Mouse (Mus musculus) heart, embryonic 16.5 days (tissue): ENCODE data around the gene Agbl4. TPM values are rescaled to one million over a fixed set of nuclear protein-coding genes. Genes with fewer than 3 reads are reported as not detected.

Experiments
- ATAC-seq: fragments of 200-750 bp; cut with Nextera tagmentation; replicated peaks from 2 replicates; pipeline ENCODE4 v1.8.0; 2017; ENCODE audit warnings: moderate number of reproducible peaks; ENCODE audit not compliant: insufficient read depth, low FRiP score; ENCODE audit errors: extremely low read depth
- H3K27ac ChIP-seq: fragments of 300-500 bp; sonication (generic); 2 replicates; pipeline ENCODE4 v1.5.1; 2014; ENCODE audit warnings: mild to moderate bottlenecking, low read length, control low read depth, moderate library complexity
- H3K27me3 ChIP-seq: fragments of 300-500 bp; sonication (generic); 2 replicates; pipeline ENCODE4 v1.6.1; 2014; ENCODE audit warnings: low read length, mixed read lengths; ENCODE audit not compliant: control insufficient read depth, insufficient read depth
- H3K36me3 ChIP-seq: fragments of 300-500 bp; sonication (generic); 2 replicates; pipeline ENCODE4 v1.6.1; 2014; ENCODE audit not compliant: control insufficient read depth, insufficient read depth
- H3K4me1 ChIP-seq: fragments of 300-500 bp; sonication (generic); 2 replicates; pipeline ENCODE4 v1.6.1; 2014; ENCODE audit warnings: low read length, mixed read lengths; ENCODE audit not compliant: control insufficient read depth, insufficient read depth
- H3K4me2 ChIP-seq: fragments of 300-500 bp; sonication (generic); 2 replicates; pipeline ENCODE4 v1.6.1; 2014; ENCODE audit warnings: low read depth, mild to moderate bottlenecking, control low read depth, low read length
- H3K4me3 ChIP-seq: fragments of 300-500 bp; sonication (generic); 2 replicates; pipeline ENCODE4 v1.5.1; 2014; ENCODE audit warnings: mild to moderate bottlenecking, control low read depth, low read length
- H3K9ac ChIP-seq: fragments of 300-500 bp; sonication (generic); 2 replicates; pipeline ENCODE4 v1.6.1; 2014; ENCODE audit warnings: low read length, control low read depth
- H3K9me3 ChIP-seq: fragments of 300-500 bp; sonication (generic); replicated peaks from 2 replicates; pipeline ENCODE4 v1.6.1; 2016; ENCODE audit warnings: low read length; ENCODE audit not compliant: control insufficient read depth
- WGBS: fragments of 180-500 bp; shearing (Covaris S2); extraction: QIAGEN DNeasy Blood & Tissue Kit; methylation state at CpG from one replicate; pipeline ENCODE4 v1.1.7; 2014; 5-methylcytosine and 5-hydroxymethylcytosine counted together
- polyA plus RNA-seq: library from polyadenylated mRNA; unstranded; fragments of >200 nt; fragmentation: Nextera tagmentation; extraction: Ambion mirVana; gene quantifications from 2 replicates; pipeline ENCODE4 v1.2.1, GENCODE M21; 2015

The Agbl4 gene
- polyA plus RNA-seq, 1 experiment from 2014 or later = 0.97 TPM

GRCm38 (mm10) chr4:111493750-111494404 lies 1096.4 kb downstream of the Agbl4 start:
- Histone ChIP-seq H3K4me1 (no peaks in the 10 kb centered on the region), H3K4me2 (no peak overlapping the region), H3K36me3 (no peaks in the 10 kb centered on the region), H3K4me3 (no peak overlapping the region), H3K27me3 (no peaks in the 10 kb centered on the region), H3K9me3 (no peaks in the 10 kb centered on the region), H3K27ac (no peak overlapping the region), H3K9ac (no peak overlapping the region)
- ATAC-seq = no peak
- WGBS = 56% methylated on average over 5 of the region's 5 CpGs

GRCm38 (mm10) chr4:111495949-111496348 lies 1098.5 kb downstream of the Agbl4 start:
- Histone ChIP-seq H3K4me3 (no peak overlapping the region), H3K9ac (no peak overlapping the region), H3K9me3 (no peaks in the 10 kb centered on the region), H3K27me3 (no peaks in the 10 kb centered on the region), H3K27ac (no peak overlapping the region), H3K36me3 (no peaks in the 10 kb centered on the region), H3K4me1 (no peaks in the 10 kb centered on the region), H3K4me2 (no peak overlapping the region)
- ATAC-seq = no peak
- WGBS = 3% methylated on average over 2 of the region's 2 CpGs

- 53% methylated on average over 3 of the region's 3 CpGs for WGBS
- no peaks in the 10 kb centered on the region for H3K9me3 ChIP-seq
- no peaks in the 10 kb centered on the region for H3K36me3 ChIP-seq
- no peak overlapping the region for H3K4me3 ChIP-seq
- H3K27me3 ChIP-seq = no peaks in the 10 kb centered on the region
- no peaks in the 10 kb centered on the region for H3K4me1 ChIP-seq
- no peak overlapping the region for H3K4me2 ChIP-seq
- no peak overlapping the region for H3K9ac ChIP-seq
- no peak for ATAC-seq
- H3K27ac ChIP-seq = no peak overlapping the region
Observed at GRCm38 (mm10) chr4:111498751-111499150, 1101.3 kb downstream of the Agbl4 start.

GRCm38 (mm10) chr4:111501441-111501840 lies 1104.0 kb downstream of the Agbl4 start:
- H3K9me3 ChIP-seq = no peaks in the 10 kb centered on the region
- H3K4me3 ChIP-seq = no peak overlapping the region
- no peak overlapping the region for H3K4me2 ChIP-seq
- no peak overlapping the region for H3K9ac ChIP-seq
- no peaks in the 10 kb centered on the region for H3K4me1 ChIP-seq
- no peaks in the 10 kb centered on the region for H3K27me3 ChIP-seq
- H3K27ac ChIP-seq = no peak overlapping the region
- no peak for ATAC-seq
- no peaks in the 10 kb centered on the region for H3K36me3 ChIP-seq
- 92% methylated on average over 1 of the region's 1 CpGs for WGBS

- no peak overlapping the region for H3K9ac ChIP-seq
- 49% methylated on average over 5 of the region's 5 CpGs for WGBS
- no peaks in the 10 kb centered on the region for H3K9me3 ChIP-seq
- H3K4me2 ChIP-seq = no peak overlapping the region
- H3K36me3 ChIP-seq = no peaks in the 10 kb centered on the region
- H3K27ac ChIP-seq = no peak overlapping the region
- no peaks in the 10 kb centered on the region; the same call in 1 of the 2 replicates for H3K27me3 ChIP-seq
- ATAC-seq = no peak
- no peak overlapping the region for H3K4me3 ChIP-seq
- H3K4me1 ChIP-seq = no peaks in the 10 kb centered on the region
Observed at GRCm38 (mm10) chr4:111502965-111503727, 1105.7 kb downstream of the Agbl4 start.

- no peaks in the 10 kb centered on the region; the same call in 1 of the 2 replicates for H3K27me3 ChIP-seq
- no peak overlapping the region for H3K27ac ChIP-seq
- no peak overlapping the region for H3K4me2 ChIP-seq
- 81% methylated on average over 2 of the region's 2 CpGs for WGBS
- ATAC-seq = no peak
- H3K4me1 ChIP-seq = no peaks in the 10 kb centered on the region
- no peaks in the 10 kb centered on the region for H3K36me3 ChIP-seq
- no peaks in the 10 kb centered on the region for H3K9me3 ChIP-seq
- no peak overlapping the region for H3K4me3 ChIP-seq
- no peak overlapping the region for H3K9ac ChIP-seq
Observed at GRCm38 (mm10) chr4:111504952-111505351, 1107.5 kb downstream of the Agbl4 start.

- 0 out of 2 replicates have a peak, but pooled peaks cover 7% of the 10 kb centered on the region for H3K4me1 ChIP-seq
- WGBS = 23% methylated on average over 2 of the region's 2 CpGs
- H3K4me2 ChIP-seq = no peak overlapping the region
- no peaks in the 10 kb centered on the region; the same call in 1 of the 2 replicates for H3K27me3 ChIP-seq
- H3K27ac ChIP-seq = no peak overlapping the region
- no peaks in the 10 kb centered on the region for H3K9me3 ChIP-seq
- H3K9ac ChIP-seq = no peak overlapping the region
- no peaks in the 10 kb centered on the region for H3K36me3 ChIP-seq
- H3K4me3 ChIP-seq = no peak overlapping the region
- no peak for ATAC-seq
Observed at GRCm38 (mm10) chr4:111510129-111510528, 1112.7 kb downstream of the Agbl4 start.

GRCm38 (mm10) chr4:111513921-111514320 lies 1116.5 kb downstream of the Agbl4 start:
- H3K27me3 ChIP-seq = no peaks in the 10 kb centered on the region
- ATAC-seq = no peak
- no peak overlapping the region for H3K27ac ChIP-seq
- H3K4me2 ChIP-seq = no peak overlapping the region
- no peaks in the 10 kb centered on the region for H3K9me3 ChIP-seq
- WGBS = 34% methylated on average over 3 of the region's 3 CpGs
- no peak overlapping the region for H3K9ac ChIP-seq
- no peaks in the 10 kb centered on the region for H3K36me3 ChIP-seq
- H3K4me1 ChIP-seq = 0 out of 2 replicates have a peak, but pooled peaks cover 7% of the 10 kb centered on the region
- H3K4me3 ChIP-seq = no peak overlapping the region

GRCm38 (mm10) chr4:111516136-111516535 lies 1118.7 kb downstream of the Agbl4 start:
- Histone ChIP-seq H3K27me3 (no peaks in the 10 kb centered on the region), H3K9me3 (no peaks in the 10 kb centered on the region), H3K36me3 (no peaks in the 10 kb centered on the region), H3K4me3 (no peak overlapping the region), H3K4me2 (no peak overlapping the region), H3K9ac (no peak overlapping the region), H3K27ac (no peak overlapping the region), H3K4me1 (0 out of 2 replicates have a peak, but pooled peaks cover 7% of the 10 kb centered on the region)
- no peak for ATAC-seq
- 88% methylated on average over 2 of the region's 2 CpGs for WGBS
